Mouse (Mus musculus): ENCODE results near the gene Mrtfa. TPM values are rescaled to one million over a fixed set of nuclear protein-coding genes. Genes with fewer than 3 reads are reported as not detected.
A peak's percentile ranks its signal among the peaks of the same experiment; 100 is the strongest.

Mrtfa gene
- polyA plus RNA-seq, 1 experiment from 2014 or later, result 21.8 TPM

- H3K4me2 ChIP-seq, result no peak overlapping the region
- no peak overlapping the region for H3K4me3 ChIP-seq (ENCODE audit: low read depth, low read length)
- no peaks in the 10 kb centered on the region for H3K9me3 ChIP-seq (ENCODE audit: control insufficient read depth, low read length)
- no peak for ATAC-seq (ENCODE audit: low FRiP score)
- 94% methylated on average over 8 of the region's 8 CpGs for WGBS
- DNase-seq (ENCODE audit: low spot score, missing footprints), result no peak
- H3K4me1 ChIP-seq (ENCODE audit: control insufficient read depth, insufficient read depth, low read length), result no peaks in the 10 kb centered on the region
- H3K27me3 ChIP-seq (ENCODE audit: control insufficient read depth, insufficient read depth, low read length), result no peaks in the 10 kb centered on the region
- no peak overlapping the region for H3K9ac ChIP-seq (ENCODE audit: low read length)
- no peaks in the 10 kb centered on the region for H3K36me3 ChIP-seq (ENCODE audit: control insufficient read depth, insufficient read depth, low read length)
- H3K27ac ChIP-seq (ENCODE audit: low read depth, low read length), result no peak overlapping the region
These were observed 18.3 kb downstream of the Mrtfa start for GRCm38 (mm10) chr15:81172259-81172658.

GRCm38 (mm10) chr15:81168735-81169134 lies 21.8 kb downstream of the Mrtfa start:
- Histone ChIP-seq H3K4me2 (no peak overlapping the region), H3K36me3 (ENCODE audit: control insufficient read depth, insufficient read depth, low read length) (no peaks in the 10 kb centered on the region), H3K9ac (ENCODE audit: low read length) (no peak overlapping the region), H3K4me1 (ENCODE audit: control insufficient read depth, insufficient read depth, low read length) (no peaks in the 10 kb centered on the region), H3K27ac (ENCODE audit: low read depth, low read length) (no peak overlapping the region), H3K4me3 (ENCODE audit: low read depth, low read length) (no peak overlapping the region), H3K27me3 (ENCODE audit: control insufficient read depth, insufficient read depth, low read length) (no peaks in the 10 kb centered on the region), H3K9me3 (ENCODE audit: control insufficient read depth, low read length) (no peaks in the 10 kb centered on the region)
- WGBS, result 91% methylated on average over 6 of the region's 6 CpGs
- DNase-seq (ENCODE audit: low spot score, missing footprints) (no peak), ATAC-seq (ENCODE audit: low FRiP score) (no peak)

GRCm38 (mm10) chr15:81167831-81168230 lies 22.7 kb downstream of the Mrtfa start:
- no peak for DNase-seq (ENCODE audit: low spot score, missing footprints)
- H3K36me3 ChIP-seq (ENCODE audit: control insufficient read depth, insufficient read depth, low read length), result no peaks in the 10 kb centered on the region
- no peak overlapping the region for H3K27ac ChIP-seq (ENCODE audit: low read depth, low read length)
- H3K4me3 ChIP-seq (ENCODE audit: low read depth, low read length), result no peak overlapping the region
- no peak overlapping the region for H3K9ac ChIP-seq (ENCODE audit: low read length)
- ATAC-seq (ENCODE audit: low FRiP score), result no peak
- no peaks in the 10 kb centered on the region for H3K27me3 ChIP-seq (ENCODE audit: control insufficient read depth, insufficient read depth, low read length)
- H3K4me2 ChIP-seq, result no peak overlapping the region
- H3K4me1 ChIP-seq (ENCODE audit: control insufficient read depth, insufficient read depth, low read length), result no peaks in the 10 kb centered on the region
- 93% methylated on average over 10 of the region's 10 CpGs for WGBS
- no peaks in the 10 kb centered on the region for H3K9me3 ChIP-seq (ENCODE audit: control insufficient read depth, low read length)

- Histone ChIP-seq H3K27me3 (ENCODE audit: control insufficient read depth, insufficient read depth, low read length) (no peaks in the 10 kb centered on the region), H3K27ac (ENCODE audit: low read depth, low read length) (no peak overlapping the region), H3K4me2 (no peak overlapping the region), H3K4me3 (ENCODE audit: low read depth, low read length) (no peak overlapping the region), H3K9me3 (ENCODE audit: control insufficient read depth, low read length) (no peaks in the 10 kb centered on the region), H3K36me3 (ENCODE audit: control insufficient read depth, insufficient read depth, low read length) (no peaks in the 10 kb centered on the region), H3K4me1 (ENCODE audit: control insufficient read depth, insufficient read depth, low read length) (no peaks in the 10 kb centered on the region), H3K9ac (ENCODE audit: low read length) (no peak overlapping the region)
- ATAC-seq (ENCODE audit: low FRiP score) (no peak), DNase-seq (ENCODE audit: low spot score, missing footprints) (no peak)
- 93% methylated on average over 5 of the region's 5 CpGs for WGBS
These were observed 24.3 kb downstream of the Mrtfa start for GRCm38 (mm10) chr15:81166291-81166690.

- WGBS, result 91% methylated on average over 9 of the region's 9 CpGs
- Histone ChIP-seq H3K4me2 (no peak overlapping the region), H3K4me3 (ENCODE audit: low read depth, low read length) (no peak overlapping the region)
These were observed 25.8 kb downstream of the Mrtfa start for GRCm38 (mm10) chr15:81164560-81165310.

GRCm38 (mm10) chr15:81161571-81161970 lies 29.0 kb downstream of the Mrtfa start:
- Histone ChIP-seq H3K4me3 (ENCODE audit: low read depth, low read length) (no peak overlapping the region), H3K4me1 (ENCODE audit: control insufficient read depth, insufficient read depth, low read length) (no peaks in the 10 kb centered on the region), H3K36me3 (ENCODE audit: control insufficient read depth, insufficient read depth, low read length) (no peaks in the 10 kb centered on the region), H3K27ac (ENCODE audit: low read depth, low read length) (no peak overlapping the region), H3K9ac (ENCODE audit: low read length) (no peak overlapping the region), H3K4me2 (no peak overlapping the region), H3K27me3 (ENCODE audit: control insufficient read depth, insufficient read depth, low read length) (no peaks in the 10 kb centered on the region), H3K9me3 (ENCODE audit: control insufficient read depth, low read length) (no peaks in the 10 kb centered on the region)
- DNase-seq (ENCODE audit: low spot score, missing footprints), result peak; percentile 51
- no peak for ATAC-seq (ENCODE audit: low FRiP score)
- WGBS, result 75% methylated on average over 3 of the region's 3 CpGs

More at GRCm38 (mm10) chr15:81164560-81165310, 25.8 kb downstream of the Mrtfa start:
- Histone ChIP-seq H3K27me3 (ENCODE audit: control insufficient read depth, insufficient read depth, low read length) (no peaks in the 10 kb centered on the region), H3K27ac (ENCODE audit: low read depth, low read length) (no peak overlapping the region), H3K36me3 (ENCODE audit: control insufficient read depth, insufficient read depth, low read length) (no peaks in the 10 kb centered on the region), H3K9ac (ENCODE audit: low read length) (no peak overlapping the region), H3K9me3 (ENCODE audit: control insufficient read depth, low read length) (no peaks in the 10 kb centered on the region), H3K4me1 (ENCODE audit: control insufficient read depth, insufficient read depth, low read length) (no peaks in the 10 kb centered on the region)
- ATAC-seq (ENCODE audit: low FRiP score), result no peak
- DNase-seq (ENCODE audit: low spot score, missing footprints), result no peak

- 95% methylated on average over 4 of the region's 4 CpGs for WGBS
- no peaks in the 10 kb centered on the region for H3K36me3 ChIP-seq (ENCODE audit: control insufficient read depth, insufficient read depth, low read length)
- no peaks in the 10 kb centered on the region for H3K27me3 ChIP-seq (ENCODE audit: control insufficient read depth, insufficient read depth, low read length)
- H3K9me3 ChIP-seq (ENCODE audit: control insufficient read depth, low read length), result no peaks in the 10 kb centered on the region
- H3K4me3 ChIP-seq (ENCODE audit: low read depth, low read length), result no peak overlapping the region
- H3K4me2 ChIP-seq, result no peak overlapping the region
- H3K9ac ChIP-seq (ENCODE audit: low read length), result no peak overlapping the region
- DNase-seq (ENCODE audit: low spot score, missing footprints) (no peak), ATAC-seq (ENCODE audit: low FRiP score) (no peak)
- no peak overlapping the region for H3K27ac ChIP-seq (ENCODE audit: low read depth, low read length)
- H3K4me1 ChIP-seq (ENCODE audit: control insufficient read depth, insufficient read depth, low read length), result no peaks in the 10 kb centered on the region
These were observed 29.9 kb downstream of the Mrtfa start for GRCm38 (mm10) chr15:81160677-81161076.

GRCm38 (mm10) chr15:81159212-81159611 lies 31.3 kb downstream of the Mrtfa start:
- no peak overlapping the region for H3K4me2 ChIP-seq
- H3K9me3 ChIP-seq (ENCODE audit: control insufficient read depth, low read length), result no peaks in the 10 kb centered on the region
- H3K9ac ChIP-seq (ENCODE audit: low read length), result no peak overlapping the region
- 87% methylated on average over 7 of the region's 7 CpGs for WGBS
- no peak overlapping the region for H3K27ac ChIP-seq (ENCODE audit: low read depth, low read length)
- ATAC-seq (ENCODE audit: low FRiP score), result no peak
- no peaks in the 10 kb centered on the region for H3K27me3 ChIP-seq (ENCODE audit: control insufficient read depth, insufficient read depth, low read length)
- no peak for DNase-seq (ENCODE audit: low spot score, missing footprints)
- no peaks in the 10 kb centered on the region for H3K4me1 ChIP-seq (ENCODE audit: control insufficient read depth, insufficient read depth, low read length)
- H3K36me3 ChIP-seq (ENCODE audit: control insufficient read depth, insufficient read depth, low read length), result no peaks in the 10 kb centered on the region
- no peak overlapping the region for H3K4me3 ChIP-seq (ENCODE audit: low read depth, low read length)

GRCm38 (mm10) chr15:81158517-81159120 lies 31.9 kb downstream of the Mrtfa start:
- no peak overlapping the region for H3K4me2 ChIP-seq
- no peaks in the 10 kb centered on the region for H3K9me3 ChIP-seq (ENCODE audit: control insufficient read depth, low read length)
- H3K36me3 ChIP-seq (ENCODE audit: control insufficient read depth, insufficient read depth, low read length), result no peaks in the 10 kb centered on the region
- WGBS, result 89% methylated on average over 7 of the region's 7 CpGs
- no peaks in the 10 kb centered on the region for H3K4me1 ChIP-seq (ENCODE audit: control insufficient read depth, insufficient read depth, low read length)
- no peak overlapping the region for H3K4me3 ChIP-seq (ENCODE audit: low read depth, low read length)
- DNase-seq (ENCODE audit: low spot score, missing footprints), result no peak
- no peak overlapping the region for H3K9ac ChIP-seq (ENCODE audit: low read length)
- H3K27ac ChIP-seq (ENCODE audit: low read depth, low read length), result no peak overlapping the region
- ATAC-seq (ENCODE audit: low FRiP score), result no peak
- H3K27me3 ChIP-seq (ENCODE audit: control insufficient read depth, insufficient read depth, low read length), result no peaks in the 10 kb centered on the region
